Mouse (Mus musculus): Measurements from ENCODE around the gene Thsd1.
A peak's percentile ranks its signal among the peaks of the same experiment; 100 is the strongest.

The Thsd1 gene

DNA sequence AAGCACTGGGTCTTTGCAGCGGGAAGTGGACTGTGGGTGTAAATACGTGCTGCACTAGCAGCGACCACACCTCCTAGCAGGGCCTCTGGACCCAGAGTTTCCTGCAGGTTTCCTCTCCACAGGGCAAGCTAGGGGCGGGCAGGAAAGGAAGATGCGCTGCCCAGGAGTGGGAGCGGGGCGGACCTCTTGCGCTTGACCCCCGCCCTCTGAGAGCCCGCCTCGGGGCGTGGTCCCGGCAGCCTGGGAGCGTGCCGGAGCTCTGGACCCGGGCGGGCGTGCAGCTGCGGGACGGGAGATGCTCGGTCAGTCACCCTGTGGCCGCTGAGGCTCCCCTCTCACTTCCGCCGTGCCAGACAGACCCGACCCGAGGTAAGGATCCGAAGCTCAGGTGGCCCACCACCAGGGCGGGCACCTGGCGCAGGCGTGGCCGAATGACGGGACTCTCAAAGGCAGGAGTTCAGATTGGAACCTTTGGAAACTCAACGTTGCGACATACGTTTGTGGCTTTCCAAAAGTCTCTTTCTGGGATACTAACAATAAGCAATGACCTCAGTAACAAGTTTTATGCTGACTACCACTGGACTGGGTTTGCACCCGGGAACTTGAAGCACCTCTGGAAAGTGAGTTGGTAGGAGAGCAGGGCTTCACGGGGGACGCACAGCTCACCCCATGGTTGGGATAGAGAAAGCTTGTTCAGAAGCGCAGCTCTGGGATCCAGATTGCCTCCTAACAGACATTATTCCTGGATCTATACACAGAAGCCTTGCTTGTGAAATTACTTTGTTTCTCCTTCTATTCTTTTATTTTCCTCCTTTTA is at the start of gene Thsd1:
Thsd1 (plus strand) TSS at position 253 of the 817 bp plus-strand sequence.
- peak; percentile 2 for DNase-seq

DNA sequence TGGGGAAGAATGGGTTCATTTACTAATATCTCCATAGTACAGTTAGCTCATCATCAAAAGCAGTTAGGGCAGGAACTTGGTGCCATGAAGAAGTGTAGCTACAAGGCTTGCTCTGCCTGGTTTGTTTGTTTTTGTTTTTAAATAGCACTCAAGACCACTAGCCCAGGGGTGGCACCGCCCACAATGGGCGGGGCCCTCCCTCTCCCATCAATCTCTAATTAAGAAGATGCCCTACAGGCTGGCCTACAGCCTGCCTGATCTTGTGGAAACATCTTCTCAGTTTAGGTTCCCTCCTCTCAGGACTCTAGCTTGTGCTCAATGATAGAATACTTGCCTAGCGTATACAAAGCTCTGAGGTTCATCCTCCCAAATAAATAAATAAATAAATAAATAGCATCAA is 42.2 kb upstream of the Thsd1 start:
- DNase-seq = no peak

DNA sequence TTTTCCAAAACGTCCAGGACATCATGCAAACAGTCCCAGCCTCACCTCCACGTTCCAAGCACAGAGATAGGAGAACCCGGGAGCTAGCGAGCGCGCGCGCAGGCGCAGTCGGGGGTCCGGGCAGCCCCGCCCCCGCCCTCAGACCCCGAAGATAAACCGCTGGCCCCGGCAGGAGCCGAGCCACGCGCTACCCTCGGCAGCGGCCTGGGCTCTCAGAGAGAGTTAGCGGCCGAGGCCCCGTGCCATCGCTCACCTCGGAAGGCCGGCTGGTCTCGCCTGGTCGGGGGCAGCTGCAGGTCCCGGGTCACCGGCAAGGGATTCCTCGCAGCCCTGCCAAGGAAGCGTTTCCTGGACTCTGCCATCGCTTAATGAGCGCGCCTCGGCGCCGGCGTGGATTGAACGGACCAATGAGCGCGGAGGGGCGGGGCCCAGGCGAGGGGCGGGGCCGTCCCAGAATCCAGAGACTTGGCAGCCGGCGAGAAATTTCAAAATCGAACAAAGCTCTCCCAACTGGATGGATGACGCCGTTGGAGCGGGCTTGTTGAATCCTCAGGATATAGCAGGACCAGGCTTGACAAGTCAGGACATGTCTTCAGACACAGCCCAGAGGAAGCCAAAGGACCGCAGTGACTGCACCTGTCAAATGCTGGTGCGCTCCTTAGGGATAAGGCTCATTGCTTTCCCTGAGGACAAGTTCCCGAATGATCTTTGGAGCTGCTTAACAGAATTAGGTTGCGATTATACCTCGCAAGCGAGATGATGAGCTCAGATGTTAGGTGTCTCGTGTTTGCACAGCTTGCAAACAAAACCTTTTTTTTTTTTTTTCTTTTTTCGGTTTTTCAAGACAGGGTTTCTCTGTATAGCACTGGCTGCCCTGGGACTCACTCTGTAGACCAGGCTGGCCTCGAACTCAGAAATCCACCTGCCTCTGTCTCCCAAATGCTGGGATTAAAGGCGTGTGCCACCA is 41.4 kb upstream of the Thsd1 start, which contains the start of gene Ckap2:
Ckap2 (minus strand) TSS at position 389 of the 967 bp plus-strand sequence.
- peak; percentile 73 for DNase-seq

DNA sequence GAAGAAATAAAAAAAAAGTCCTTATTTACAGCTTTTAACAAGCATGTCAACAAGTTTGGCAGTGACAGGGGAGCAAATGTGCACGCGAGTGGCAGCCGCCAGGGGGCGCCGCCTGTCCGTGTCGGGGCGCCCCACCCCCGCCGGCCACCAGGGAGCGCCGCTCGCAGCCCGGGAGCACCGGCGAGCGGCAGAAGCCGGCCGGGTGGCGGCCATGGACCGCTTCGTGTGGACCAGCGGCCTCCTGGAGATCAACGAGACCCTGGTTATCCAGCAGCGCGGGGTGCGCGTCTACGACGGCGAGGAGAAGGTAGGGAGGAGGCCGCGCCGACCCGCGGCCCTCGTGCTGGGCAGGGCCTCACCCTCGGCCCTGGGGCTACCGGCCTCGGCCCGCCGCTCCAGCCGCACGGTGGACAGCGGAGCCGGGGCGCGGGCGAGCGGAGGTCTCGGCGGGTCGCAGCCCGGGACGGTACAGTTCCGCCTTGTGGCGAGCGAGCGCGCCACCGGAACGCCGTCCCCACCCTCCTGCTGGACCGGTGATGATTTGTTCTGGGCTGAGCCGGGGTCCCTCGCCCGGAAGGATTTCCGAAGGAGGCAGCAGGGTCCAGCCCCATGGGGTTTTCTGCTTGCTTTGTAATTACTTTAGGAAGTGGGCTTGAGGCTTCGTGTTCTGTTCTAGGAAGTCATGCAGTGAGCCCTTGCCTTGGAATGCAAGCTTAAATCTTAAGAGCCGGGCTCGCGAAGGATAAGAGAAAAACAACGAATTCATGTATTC is 34.3 kb upstream of the Thsd1 start, which contains the start of gene Vps36:
Vps36 (plus strand) TSS at position 150 of the 772 bp plus-strand sequence.
- DNase-seq = peak; percentile 89

DNA sequence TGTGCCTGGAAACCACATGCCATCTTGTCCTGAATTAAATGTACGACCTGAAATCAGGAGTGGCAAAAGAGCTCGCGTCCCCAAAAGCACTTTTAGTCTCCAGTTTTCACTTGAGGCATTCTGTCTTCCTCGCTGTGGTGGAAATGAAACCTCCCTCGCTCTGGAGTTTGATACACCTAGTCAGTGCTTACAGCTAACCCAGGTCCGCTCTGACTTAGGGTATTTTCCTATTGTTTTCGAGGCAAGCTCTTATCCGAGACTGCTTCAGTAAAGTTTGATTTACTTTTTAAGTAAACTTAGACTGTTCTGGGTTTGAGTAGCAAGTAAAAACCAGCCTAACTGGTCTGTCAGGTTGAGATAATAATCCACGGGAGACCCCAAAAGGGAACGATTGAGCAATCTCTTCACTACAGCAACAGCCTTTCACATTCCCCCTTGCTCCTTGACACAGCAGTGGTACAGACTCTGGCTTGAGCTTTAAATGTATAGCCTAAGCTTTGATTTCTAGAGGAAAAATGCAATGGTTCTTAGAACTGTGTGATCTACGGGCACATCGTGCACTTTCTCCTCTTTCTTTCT is 33.6 kb upstream of the Thsd1 start:
- no peak for DNase-seq

DNA sequence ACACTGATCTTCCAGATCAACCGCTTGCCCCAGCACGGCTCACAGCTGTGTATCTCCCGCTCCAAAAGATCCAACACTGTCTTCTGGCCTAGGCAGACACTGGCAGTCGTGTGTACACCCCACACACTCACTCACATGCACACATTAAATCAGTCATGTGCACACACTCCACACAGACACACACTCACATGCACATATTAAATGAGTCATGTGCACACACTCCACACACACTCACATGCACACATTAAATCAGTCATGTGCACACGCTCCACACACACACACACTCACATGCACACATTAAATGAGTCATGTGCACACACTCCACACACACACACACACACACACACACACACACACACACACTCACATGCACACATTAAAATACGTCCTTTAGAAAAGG is 29.2 kb upstream of the Thsd1 start:
- no peak for DNase-seq

DNA sequence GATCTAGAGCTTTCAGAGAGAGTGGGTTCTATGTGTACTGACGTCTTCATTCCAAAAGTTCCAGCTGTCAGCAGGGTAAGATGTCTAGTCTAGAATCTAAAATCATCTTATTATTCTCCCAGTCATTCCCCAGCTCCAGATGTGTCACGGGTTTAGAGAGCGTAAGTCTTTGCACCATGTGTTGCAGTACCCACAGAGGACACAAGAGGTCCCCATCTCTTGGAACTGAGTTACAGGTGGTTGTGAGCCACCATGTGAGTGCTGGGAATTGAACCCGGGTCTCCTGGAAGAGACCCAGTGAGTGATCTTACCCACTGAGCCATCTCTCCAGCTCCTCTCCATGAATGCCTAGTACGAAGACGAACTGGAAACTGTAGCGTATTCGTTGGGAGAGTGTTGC is 27.6 kb upstream of the Thsd1 start:
- DNase-seq = no peak

DNA sequence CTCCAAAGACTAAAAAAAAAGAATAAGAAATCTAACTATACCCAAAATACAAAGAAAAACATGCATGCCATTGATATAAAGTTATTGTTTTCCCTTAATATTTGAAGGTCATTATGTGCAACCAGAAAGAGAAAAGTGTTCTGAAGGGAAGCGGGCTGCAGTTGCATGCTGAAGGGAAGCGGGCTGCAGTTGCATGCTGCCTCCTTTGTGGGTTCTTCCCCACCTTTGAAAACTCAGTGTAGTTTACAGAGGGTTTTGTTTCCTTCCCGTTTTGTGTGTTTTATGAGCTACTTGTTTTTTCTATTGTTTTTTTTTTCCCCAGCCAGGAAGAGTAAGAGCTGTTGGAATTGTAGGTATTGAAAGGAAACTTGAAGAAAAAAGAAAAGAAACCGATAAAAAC is 19.6 kb upstream of the Thsd1 start:
- DNase-seq = no peak

DNA sequence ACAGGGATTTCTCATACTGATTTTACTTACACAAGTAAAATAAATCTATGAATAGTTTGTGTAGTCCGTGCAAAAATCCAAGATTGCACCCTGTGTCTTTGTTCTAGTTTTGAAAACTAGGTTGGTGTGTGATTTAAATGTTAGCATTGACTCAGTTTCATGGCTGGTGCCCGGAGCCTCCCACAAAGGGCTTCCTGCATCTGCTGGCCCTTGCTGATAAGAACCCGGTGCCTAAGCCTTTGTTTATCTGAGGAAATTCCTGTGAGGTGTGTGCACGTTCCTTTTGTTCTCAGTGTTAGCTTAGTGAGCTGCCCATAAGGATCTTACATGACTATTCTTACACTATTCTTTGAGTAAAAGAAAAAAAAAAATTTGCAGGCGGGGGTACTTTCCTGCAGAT is 18.1 kb upstream of the Thsd1 start:
- no peak for DNase-seq

DNA sequence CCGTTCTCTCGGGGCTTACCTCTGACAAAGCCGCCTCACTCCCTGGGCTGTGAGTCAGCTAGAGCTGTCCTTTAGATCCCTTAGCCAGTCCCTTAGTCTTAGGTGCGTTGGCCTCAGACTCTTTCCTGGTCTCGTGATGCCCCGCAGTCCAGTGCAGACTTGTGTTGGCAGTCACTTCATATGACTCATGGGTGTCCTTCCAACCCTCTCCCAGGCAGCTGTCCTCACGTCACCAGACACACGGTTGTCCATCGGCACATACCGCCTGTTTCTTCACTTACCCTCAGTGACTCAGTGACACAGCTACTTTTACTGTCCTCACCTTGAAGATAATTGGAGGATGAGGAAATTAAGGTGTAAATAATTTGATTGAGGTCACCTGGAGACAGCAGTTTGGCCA is 12.3 kb upstream of the Thsd1 start:
- DNase-seq = no peak

DNA sequence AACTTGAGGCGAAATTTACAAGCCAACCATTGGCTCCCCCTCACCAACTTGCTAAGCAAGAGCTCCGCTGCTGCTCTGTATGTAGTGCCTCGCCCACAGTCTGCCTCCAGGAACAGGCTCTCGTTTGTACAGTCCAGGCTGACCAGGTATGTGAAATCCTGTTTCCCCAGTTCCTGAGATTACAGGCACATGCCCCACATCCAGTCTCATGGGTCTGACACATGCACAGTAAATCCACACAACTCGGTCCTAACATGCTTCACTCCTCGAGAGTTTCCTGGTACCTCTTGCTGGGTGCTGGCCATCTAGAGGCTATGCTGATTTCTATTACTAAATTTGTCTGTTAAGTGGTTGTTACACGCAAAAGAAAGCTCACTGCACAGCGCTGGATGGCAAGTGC is 752 bp upstream of the Thsd1 start:
- DNase-seq = no peak

DNA sequence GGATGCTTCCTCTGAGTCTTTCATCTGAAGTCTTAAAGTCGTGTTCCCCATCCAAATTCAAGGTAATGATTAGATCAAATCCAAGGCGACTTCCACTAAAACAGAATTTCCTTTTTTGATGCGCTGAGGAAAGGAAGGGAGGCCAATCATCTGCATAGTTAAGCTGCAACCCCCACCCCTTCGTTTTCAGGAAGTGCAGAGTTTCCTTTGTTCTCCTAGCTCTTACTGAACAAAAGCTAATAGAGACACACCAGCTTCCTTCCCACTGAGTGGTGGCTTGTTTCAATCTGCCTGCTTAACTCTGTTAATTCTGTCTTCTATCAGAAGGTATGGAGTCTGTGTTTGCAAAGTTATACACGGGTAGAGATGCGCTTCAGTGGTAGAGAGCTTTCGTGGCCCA is 1.5 kb downstream of the Thsd1 start:
- no peak for DNase-seq

DNA sequence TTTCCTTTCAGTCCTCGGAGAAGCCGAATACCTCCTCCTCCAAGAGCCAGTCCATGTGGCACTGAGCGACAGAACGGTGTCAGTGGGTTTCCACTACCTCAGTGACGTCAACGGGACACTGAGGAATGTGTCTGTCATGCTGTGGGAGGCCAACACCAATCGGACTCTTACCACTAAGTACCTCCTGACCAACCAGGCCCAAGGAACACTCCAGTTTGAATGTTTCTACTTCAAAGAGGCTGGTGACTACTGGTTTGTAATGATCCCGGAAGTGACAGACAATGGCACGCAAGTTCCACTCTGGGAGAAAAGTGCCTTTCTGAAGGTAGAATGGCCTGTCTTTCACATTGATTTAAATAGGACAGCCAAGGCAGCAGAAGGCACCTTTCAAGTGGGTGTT is 15.9 kb downstream of the Thsd1 start:
- DNase-seq = no peak

DNA sequence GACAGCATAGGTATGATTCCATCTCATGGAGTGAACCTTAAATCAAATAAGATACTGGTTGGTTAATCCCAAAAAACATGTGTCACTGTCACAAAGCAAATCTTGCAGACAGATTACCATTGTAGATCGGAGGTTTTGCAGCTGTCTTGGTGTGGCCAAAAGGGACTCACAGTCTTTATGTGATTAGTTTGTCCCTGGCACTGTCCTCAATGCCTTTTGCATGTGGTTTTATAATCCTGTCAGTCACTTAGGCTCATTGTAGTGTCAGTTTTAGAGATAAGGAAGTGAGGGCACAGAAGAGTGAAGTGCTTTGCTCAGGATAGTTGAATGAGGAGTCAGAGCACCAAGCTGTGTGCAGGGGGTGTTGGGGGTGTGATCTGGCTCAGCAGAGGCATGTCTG is 18.6 kb downstream of the Thsd1 start:
- DNase-seq = no peak

DNA sequence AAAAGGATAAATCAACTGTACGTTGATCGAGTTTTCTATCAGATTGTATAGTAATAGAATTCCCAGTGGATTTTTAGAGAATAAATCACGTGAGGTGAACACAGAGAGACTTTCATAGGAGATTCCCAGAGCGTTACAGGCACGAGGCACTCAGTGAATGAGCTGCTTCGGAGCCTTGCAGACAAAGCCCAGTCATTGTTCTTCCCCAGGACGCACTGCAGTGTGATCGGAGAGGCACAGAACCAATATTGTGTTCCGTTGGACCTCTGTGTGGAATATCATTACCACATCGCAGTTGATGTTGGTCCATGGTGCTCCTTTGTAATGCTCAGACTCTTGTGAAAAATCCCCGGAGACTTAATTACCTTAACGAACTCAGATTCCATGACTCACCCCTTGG is 20.8 kb downstream of the Thsd1 start:
- DNase-seq = no peak

DNA sequence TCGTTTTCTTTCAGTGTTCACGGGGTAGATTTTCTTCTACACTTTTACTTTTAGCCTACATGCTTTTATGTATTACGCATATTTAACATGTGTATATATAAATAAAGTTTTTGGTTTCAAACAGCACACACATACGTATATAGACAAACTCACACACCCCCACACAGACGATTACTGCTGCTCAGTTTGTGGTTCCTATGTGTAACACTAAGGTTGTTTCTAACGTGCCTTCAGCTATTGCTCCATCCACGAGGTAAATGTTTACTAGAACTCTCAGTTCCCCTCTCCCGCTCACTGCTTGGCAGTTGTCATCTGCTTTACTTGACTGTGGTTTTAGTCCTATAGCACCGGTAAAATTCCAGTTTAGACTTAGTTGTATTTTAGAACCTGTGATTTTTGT is 22.0 kb downstream of the Thsd1 start:
- no peak for DNase-seq

DNA sequence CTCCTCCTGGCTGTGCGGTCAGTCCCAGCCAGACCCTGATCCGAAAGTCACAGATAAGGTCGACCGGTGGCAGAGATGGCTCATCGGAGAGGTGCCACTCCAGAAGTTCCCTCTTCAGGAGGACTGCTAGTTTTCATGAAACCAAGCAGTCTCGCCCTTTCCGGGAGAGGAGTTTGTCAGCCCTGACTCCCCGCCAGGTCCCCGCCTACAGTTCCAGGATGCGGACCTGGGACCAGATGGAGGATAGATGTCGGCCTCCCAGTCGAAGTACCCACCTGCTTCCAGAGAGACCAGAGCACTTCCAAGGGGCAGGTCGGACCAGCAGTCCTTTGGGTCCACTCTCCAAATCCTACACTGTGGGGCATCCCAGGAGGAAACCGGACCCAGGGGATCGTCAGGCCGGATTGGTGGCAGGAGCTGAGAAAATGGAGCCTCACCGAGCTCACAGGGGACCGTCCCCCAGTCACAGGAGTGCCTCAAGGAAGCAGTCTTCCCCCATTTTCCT is 31.9 kb downstream of the Thsd1 start:
- no peak for DNase-seq

DNA sequence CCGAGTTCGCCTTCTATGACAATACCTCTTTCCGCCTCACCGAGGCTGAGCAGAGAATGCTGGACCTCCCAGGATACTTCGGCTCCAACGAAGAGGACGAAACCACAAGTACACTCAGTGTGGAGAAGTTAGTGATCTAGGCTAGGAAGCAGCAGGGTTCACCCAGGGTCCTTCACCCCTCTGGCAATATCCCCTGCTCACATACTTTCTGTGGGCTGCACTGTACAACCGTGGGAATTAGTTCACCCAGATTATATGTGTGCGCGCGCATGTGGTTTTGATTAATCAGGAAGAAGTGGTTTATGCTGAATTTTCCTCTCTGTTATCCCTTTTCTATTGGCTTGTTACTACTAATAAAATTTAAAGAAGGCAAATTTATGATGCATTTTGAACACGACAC is 32.4 kb downstream of the Thsd1 start:
- no peak for DNase-seq

DNA sequence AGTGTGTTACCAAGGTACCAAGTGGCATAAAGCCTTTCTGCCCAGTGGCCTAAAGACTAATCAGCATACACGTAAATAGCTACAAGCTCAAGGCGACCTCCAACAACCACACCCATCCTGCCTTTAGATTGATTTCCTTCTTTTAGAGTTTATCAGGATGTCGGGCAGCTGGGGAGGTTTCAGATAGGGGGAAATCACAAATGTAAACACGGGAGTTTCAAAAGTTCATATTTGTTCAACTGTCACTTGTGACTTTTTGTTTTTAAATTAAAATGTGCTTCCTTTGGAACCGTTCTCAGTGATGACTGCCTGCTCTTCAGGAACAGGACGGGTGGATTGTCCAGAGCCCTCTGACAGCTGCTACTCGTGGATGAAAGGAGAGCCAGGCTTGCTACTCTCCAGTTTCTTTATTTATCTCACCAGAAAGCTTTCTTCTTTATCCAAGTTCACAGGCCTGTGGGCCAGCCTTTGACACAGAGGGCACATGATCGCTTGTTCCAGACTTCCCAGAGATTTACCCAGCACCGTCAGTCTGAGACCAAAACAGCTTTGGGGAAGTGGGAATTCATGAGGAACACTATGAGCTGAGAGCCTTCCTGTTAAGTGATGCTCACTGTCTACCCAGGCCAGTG is 33.1 kb downstream of the Thsd1 start:
- no peak for DNase-seq

DNA sequence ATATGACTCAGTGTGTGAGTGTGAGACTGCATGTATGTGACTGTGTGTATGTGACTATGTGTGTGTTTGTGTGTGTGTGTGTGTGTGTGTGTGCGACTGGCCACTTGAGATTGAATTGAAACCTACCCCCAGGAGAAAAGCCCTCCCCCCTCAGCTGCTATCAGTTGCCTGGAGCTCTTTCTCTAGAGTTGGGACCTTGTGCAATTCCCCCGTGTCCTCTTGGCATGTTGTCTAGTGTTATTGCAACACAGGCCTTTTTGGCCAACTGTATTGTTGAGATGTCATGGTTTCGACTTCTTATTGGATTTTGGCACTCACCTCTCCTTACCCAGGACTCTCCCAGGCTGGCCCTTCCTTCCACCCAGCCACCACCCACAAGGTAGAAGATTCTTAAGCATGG is 35.2 kb downstream of the Thsd1 start:
- DNase-seq = no peak

DNA sequence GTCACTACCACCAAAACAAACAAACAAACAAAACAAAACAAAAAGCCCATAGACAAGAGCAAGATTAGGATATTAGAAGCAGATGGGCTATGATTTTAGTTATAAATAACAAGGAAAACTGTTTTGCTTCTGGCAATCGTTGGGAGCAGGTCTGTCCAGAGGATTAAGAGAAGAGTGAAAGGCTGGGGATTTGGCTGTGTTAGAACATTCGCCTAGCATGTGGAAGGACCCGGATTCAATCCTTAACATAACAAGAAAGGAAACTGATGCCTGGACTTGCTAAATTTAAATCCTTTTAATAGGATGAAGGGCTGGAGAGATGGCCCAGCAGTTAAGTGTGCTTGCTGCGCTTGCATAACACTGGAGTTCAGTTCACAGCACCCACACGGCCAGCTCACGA is 37.2 kb downstream of the Thsd1 start:
- no peak for DNase-seq

DNA sequence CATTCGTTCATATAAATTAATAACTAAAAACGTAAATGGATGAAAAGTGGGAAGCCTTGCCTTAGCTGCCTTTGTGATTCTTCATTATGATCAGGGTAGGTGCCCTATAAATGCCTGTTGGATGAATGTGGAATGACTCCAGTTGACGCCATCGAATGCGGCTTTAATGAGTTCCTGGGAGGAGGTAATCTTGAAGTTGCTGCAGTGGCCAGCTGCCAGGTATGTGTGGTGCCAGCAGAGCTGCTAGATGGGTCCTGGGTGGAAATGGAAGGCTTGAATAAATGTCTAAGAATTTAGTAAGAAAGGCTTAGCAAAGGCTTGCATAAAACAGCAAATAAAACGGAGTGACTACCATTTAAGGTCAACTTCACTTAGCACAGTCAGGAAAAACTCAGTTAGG is 37.7 kb downstream of the Thsd1 start:
- DNase-seq = no peak
